Mouse (Mus musculus) lung, embryonic 14.5 days (tissue): ENCODE results near the gene Slc27a5. TPM values are rescaled to one million over a fixed set of nuclear protein-coding genes. Genes with fewer than 3 reads are reported as not detected.

Source experiments
- ATAC-seq: fragments of 200-750 bp; cut with Nextera tagmentation; 2 replicates; pipeline ENCODE4 v1.8.0; 2017; ENCODE audit warnings: mild to moderate bottlenecking, moderate TSS enrichment, moderate library complexity; ENCODE audit not compliant: insufficient read depth
- DNase-seq: peaks from one replicate; pipeline ENCODE4 v3.0.0-alpha.2; 2015
- H3K27ac ChIP-seq: fragments of 300-500 bp; sonication (generic); 2 replicates; pipeline ENCODE4 v1.5.1; 2014; ENCODE audit warnings: low read depth, mild to moderate bottlenecking, moderate library complexity
- H3K27me3 ChIP-seq: fragments of 300-500 bp; sonication (generic); 2 replicates; pipeline ENCODE4 v1.6.1; 2014; ENCODE audit warnings: low read length, control low read depth; ENCODE audit not compliant: insufficient read depth
- H3K36me3 ChIP-seq: fragments of 300-500 bp; sonication (generic); 2 replicates; pipeline ENCODE4 v1.6.1; 2014; ENCODE audit warnings: control low read depth; ENCODE audit not compliant: insufficient read depth
- H3K4me1 ChIP-seq: fragments of 300-500 bp; sonication (generic); 2 replicates; pipeline ENCODE4 v1.6.1; 2014; ENCODE audit warnings: antibody characterized with exemption, control low read depth; ENCODE audit not compliant: insufficient read depth
- H3K4me2 ChIP-seq: fragments of 300-500 bp; sonication (generic); 2 replicates; pipeline ENCODE4 v1.6.1; 2014; ENCODE audit warnings: mild to moderate bottlenecking
- H3K4me3 ChIP-seq: fragments of 300-500 bp; sonication (generic); 2 replicates; pipeline ENCODE4 v1.5.1; 2014; ENCODE audit warnings: low read depth, low read length
- H3K9ac ChIP-seq: fragments of 300-500 bp; sonication (generic); 2 replicates; pipeline ENCODE4 v1.6.1; 2014
- H3K9me3 ChIP-seq: fragments of 300-500 bp; sonication (generic); 2 replicates; pipeline ENCODE4 v1.6.1; 2016; ENCODE audit warnings: low read depth, low read length, control low read depth
- CTCF ChIP-seq: IDR thresholded peaks from 2 replicates; pipeline ENCODE4 v1.5.1; 2016; ENCODE audit warnings: antibody characterized with exemption, low read depth
- WGBS: fragments of 180-500 bp; shearing (Covaris S2); extraction: QIAGEN DNeasy Blood & Tissue Kit; methylation state at CpG from one replicate; pipeline ENCODE4 v1.1.7; 2014; 5-methylcytosine and 5-hydroxymethylcytosine counted together
- polyA plus RNA-seq: library from polyadenylated mRNA; unstranded; fragments of >200 nt; fragmentation: Nextera tagmentation; extraction: Ambion mirVana; gene quantifications from 2 replicates; pipeline ENCODE4 v1.2.1, GENCODE M21; 2014

The Slc27a5 gene
- polyA plus RNA-seq, 1 experiment from 2014 or later: not detected

DNA sequence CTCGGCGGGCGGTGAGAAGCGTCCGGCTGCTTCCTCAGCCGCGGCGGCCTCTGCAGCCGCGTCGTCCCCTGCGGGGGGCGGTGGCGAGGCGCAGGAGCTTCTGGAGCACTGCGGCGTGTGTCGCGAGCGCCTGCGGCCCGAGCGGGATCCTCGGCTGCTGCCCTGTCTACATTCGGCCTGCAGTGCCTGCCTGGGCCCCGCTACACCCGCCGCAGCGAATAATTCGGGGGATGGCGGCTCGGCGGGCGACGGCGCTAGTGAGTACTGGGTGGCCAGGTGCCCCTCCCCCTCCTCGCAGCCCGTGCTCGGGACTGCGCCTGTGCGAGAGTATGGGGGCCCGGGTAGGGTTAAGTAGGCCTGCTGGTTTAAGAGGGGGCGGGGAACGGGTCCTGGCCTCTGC, 26.8 kb upstream of the Slc27a5 start:
- Histone ChIP-seq H3K27ac (peak overlapping the region; percentile 99), H3K36me3 (peaks cover 48% of the 10 kb centered on the region), H3K27me3 (no peaks in the 10 kb centered on the region), H3K4me3 (peak overlapping the region; percentile 96), H3K4me1 (no peaks in the 10 kb centered on the region), H3K9me3 (no peaks in the 10 kb centered on the region), H3K4me2 (peak overlapping the region; percentile 83), H3K9ac (peak overlapping the region; percentile 96)
- ATAC-seq (peak; percentile 38), DNase-seq (peak; percentile 80)
- TF ChIP-seq CTCF: peak; percentile 39
- WGBS: under 1% methylated on average over 44 of the region's 44 CpGs

DNA sequence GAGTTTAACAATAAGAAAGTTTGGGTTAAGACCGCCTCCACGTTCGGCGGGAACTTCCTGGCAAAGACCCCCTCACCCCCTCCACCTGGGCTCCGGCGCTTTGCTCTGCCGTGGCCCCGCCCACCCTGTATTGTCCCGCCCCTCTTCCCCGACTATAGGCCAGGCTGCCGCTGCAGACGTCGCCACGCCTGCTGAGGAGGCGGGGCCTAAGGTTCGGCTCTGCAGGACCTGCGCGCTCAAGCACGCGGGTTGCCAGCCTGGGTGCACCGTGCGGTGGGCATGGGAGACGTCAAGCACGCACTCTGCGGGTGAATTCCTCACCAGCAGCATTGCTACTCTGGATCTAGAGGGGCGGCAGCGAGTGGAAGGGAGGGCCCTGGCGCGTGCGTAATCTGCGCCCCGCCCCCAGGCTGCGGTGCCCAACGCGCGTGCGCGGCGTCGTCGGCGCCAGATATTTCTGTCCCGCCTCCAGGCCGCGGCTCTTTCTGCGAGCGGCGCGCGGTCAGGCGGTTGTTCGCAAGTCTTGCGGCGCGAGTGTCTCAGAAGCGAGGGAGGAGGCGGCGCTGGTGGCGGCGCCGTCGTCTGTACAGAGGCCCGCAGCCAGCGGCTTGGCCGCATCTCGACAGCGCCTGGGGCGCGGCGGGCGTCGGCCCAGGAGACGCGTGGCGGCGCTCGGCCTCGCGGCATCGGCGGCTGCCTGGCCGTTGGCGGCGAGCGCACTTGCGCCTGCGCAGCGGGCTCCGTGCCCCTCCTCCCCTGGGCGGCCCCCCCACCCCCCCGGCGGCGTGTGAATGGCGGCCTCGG, 26.1 kb upstream of the Slc27a5 start:
- Histone ChIP-seq H3K9ac (peak overlapping the region; percentile 96), H3K27ac (peak overlapping the region; percentile 99), H3K4me3 (peak overlapping the region; percentile 96), H3K9me3 (no peaks in the 10 kb centered on the region), H3K27me3 (no peaks in the 10 kb centered on the region), H3K4me1 (no peaks in the 10 kb centered on the region), H3K36me3 (peaks cover 41% of the 10 kb centered on the region), H3K4me2 (peak overlapping the region; percentile 83)
- ATAC-seq: peak; percentile 81
- DNase-seq: peak; percentile 97
- 0 out of 2 replicates have a peak, but pooled peaks have one; percentile 16 for TF ChIP-seq CTCF
- under 1% methylated on average over 94 of the region's 95 CpGs for WGBS

- 3% methylated on average over 31 of the region's 31 CpGs for WGBS
- Histone ChIP-seq H3K4me3 (peak overlapping the region; percentile 96), H3K27ac (peak overlapping the region; percentile 99), H3K4me1 (no peaks in the 10 kb centered on the region), H3K4me2 (peak overlapping the region; percentile 83), H3K9me3 (no peaks in the 10 kb centered on the region), H3K36me3 (peaks cover 30% of the 10 kb centered on the region), H3K9ac (peak overlapping the region; percentile 96), H3K27me3 (no peaks in the 10 kb centered on the region)
- DNase-seq (peak; percentile 94), ATAC-seq (peak; percentile 72)
- TF ChIP-seq CTCF: no peak
Observed at GRCm38 (mm10) chr7:13022773-13023535, 25.0 kb upstream of the Slc27a5 start.

DNA sequence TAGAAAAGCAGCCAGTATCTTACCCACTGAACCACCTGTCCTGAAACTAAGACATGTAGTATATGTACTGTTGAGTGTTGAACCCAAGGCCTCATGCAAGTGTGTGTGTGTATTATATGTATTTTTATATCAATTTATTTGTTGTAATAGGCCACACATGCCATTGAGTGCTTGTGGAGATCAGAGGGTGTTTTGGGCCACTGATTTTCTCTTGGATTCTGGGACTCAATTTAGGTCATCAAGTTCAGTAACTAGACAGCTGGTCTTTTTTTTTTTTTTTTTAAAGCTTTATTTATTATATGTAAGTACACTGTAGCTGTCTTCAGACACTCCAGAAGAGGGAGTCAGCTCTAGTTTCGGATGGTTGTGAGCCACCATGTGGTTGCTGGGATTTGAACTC, 17.2 kb upstream of the Slc27a5 start:
- TF ChIP-seq CTCF: no peak
- 88% methylated on average over 1 of the region's 1 CpGs for WGBS

GRCm38 (mm10) chr7:13014275-13014839, 16.4 kb upstream of the Slc27a5 start:
- H3K4me3 ChIP-seq: no peak overlapping the region
- H3K4me1 ChIP-seq: no peaks in the 10 kb centered on the region
- WGBS: 44% methylated on average over 6 of the region's 6 CpGs
- TF ChIP-seq CTCF: no peak
- no peak overlapping the region for H3K9ac ChIP-seq
- no peak for DNase-seq
- no peaks in the 10 kb centered on the region for H3K27me3 ChIP-seq
- H3K36me3 ChIP-seq: no peaks in the 10 kb centered on the region
- H3K27ac ChIP-seq: no peak overlapping the region
- H3K4me2 ChIP-seq: no peak overlapping the region
- no peaks in the 10 kb centered on the region for H3K9me3 ChIP-seq
- ATAC-seq: no peak

More for the DNA sequence above, 17.2 kb upstream of the Slc27a5 start:
- DNase-seq (no peak), ATAC-seq (no peak)
- no peaks in the 10 kb centered on the region for H3K27me3 ChIP-seq
- no peak overlapping the region for H3K4me2 ChIP-seq
- H3K36me3 ChIP-seq: no peaks in the 10 kb centered on the region
- no peak overlapping the region for H3K27ac ChIP-seq
- no peak overlapping the region for H3K4me3 ChIP-seq
- no peaks in the 10 kb centered on the region for H3K4me1 ChIP-seq
- no peak overlapping the region for H3K9ac ChIP-seq
- H3K9me3 ChIP-seq: no peaks in the 10 kb centered on the region

GRCm38 (mm10) chr7:13013671-13014070, 15.7 kb upstream of the Slc27a5 start:
- no peak for DNase-seq
- no peak for ATAC-seq
- 65% methylated on average over 4 of the region's 4 CpGs for WGBS
- Histone ChIP-seq H3K27ac (no peak overlapping the region), H3K4me1 (no peaks in the 10 kb centered on the region), H3K4me2 (no peak overlapping the region), H3K36me3 (no peaks in the 10 kb centered on the region), H3K27me3 (no peaks in the 10 kb centered on the region), H3K9me3 (no peaks in the 10 kb centered on the region), H3K4me3 (no peak overlapping the region), H3K9ac (no peak overlapping the region)
- no peak for TF ChIP-seq CTCF
